Mouse (Mus musculus) midbrain, embryonic 13.5 days (tissue): ENCODE data around the gene Eef1akmt1. TPM values are rescaled to one million over a fixed set of nuclear protein-coding genes. Genes with fewer than 3 reads are reported as not detected.

Source experiments
- ATAC-seq: fragments of 200-750 bp; cut with Nextera tagmentation; 2 replicates; pipeline ENCODE4 v1.8.0; 2017; ENCODE audit warnings: mild to moderate bottlenecking, moderate TSS enrichment, moderate library complexity
- H3K27ac ChIP-seq: fragments of 300-500 bp; sonication (generic); 2 replicates; pipeline ENCODE4 v1.5.1; 2015; ENCODE audit warnings: inconsistent platforms, mild to moderate bottlenecking, moderate library complexity
- H3K27me3 ChIP-seq: fragments of 300-500 bp; sonication (generic); 2 replicates; pipeline ENCODE4 v1.6.1; 2015; ENCODE audit warnings: mild to moderate bottlenecking, inconsistent platforms
- H3K36me3 ChIP-seq: fragments of 300-500 bp; sonication (generic); 2 replicates; pipeline ENCODE4 v1.6.1; 2015; ENCODE audit warnings: mild to moderate bottlenecking, inconsistent platforms
- H3K4me1 ChIP-seq: fragments of 300-500 bp; sonication (generic); replicated peaks from 2 replicates; pipeline ENCODE4 v1.6.1; 2015; ENCODE audit warnings: inconsistent platforms
- H3K4me2 ChIP-seq: fragments of 300-500 bp; sonication (generic); replicated peaks from 2 replicates; pipeline ENCODE4 v1.6.1; 2015; ENCODE audit warnings: moderate library complexity, mild to moderate bottlenecking, inconsistent platforms
- H3K4me3 ChIP-seq: fragments of 300-500 bp; sonication (generic); replicated peaks from 2 replicates; pipeline ENCODE4 v1.5.1; 2015; ENCODE audit warnings: mild to moderate bottlenecking, inconsistent platforms
- H3K9ac ChIP-seq: fragments of 300-500 bp; sonication (generic); replicated peaks from 2 replicates; pipeline ENCODE4 v1.6.1; 2015; ENCODE audit warnings: mild to moderate bottlenecking, inconsistent platforms
- H3K9me3 ChIP-seq: fragments of 300-500 bp; sonication (generic); 2 replicates; pipeline ENCODE4 v1.6.1; 2016; ENCODE audit warnings: mild to moderate bottlenecking, inconsistent platforms
- WGBS: fragments of 180-500 bp; shearing (Covaris S2); methylation state at CpG from one replicate; pipeline ENCODE4 v1.1.7; 2015; 5-methylcytosine and 5-hydroxymethylcytosine counted together
- polyA plus RNA-seq: library from polyadenylated mRNA; unstranded; fragments of >200 nt; fragmentation: Nextera tagmentation; extraction: Ambion mirVana; gene quantifications from 2 replicates; pipeline ENCODE4 v1.2.1, GENCODE M21; 2015

Eef1akmt1 gene
- polyA plus RNA-seq, 1 experiment from 2014 or later, result 88.9 TPM

DNA sequence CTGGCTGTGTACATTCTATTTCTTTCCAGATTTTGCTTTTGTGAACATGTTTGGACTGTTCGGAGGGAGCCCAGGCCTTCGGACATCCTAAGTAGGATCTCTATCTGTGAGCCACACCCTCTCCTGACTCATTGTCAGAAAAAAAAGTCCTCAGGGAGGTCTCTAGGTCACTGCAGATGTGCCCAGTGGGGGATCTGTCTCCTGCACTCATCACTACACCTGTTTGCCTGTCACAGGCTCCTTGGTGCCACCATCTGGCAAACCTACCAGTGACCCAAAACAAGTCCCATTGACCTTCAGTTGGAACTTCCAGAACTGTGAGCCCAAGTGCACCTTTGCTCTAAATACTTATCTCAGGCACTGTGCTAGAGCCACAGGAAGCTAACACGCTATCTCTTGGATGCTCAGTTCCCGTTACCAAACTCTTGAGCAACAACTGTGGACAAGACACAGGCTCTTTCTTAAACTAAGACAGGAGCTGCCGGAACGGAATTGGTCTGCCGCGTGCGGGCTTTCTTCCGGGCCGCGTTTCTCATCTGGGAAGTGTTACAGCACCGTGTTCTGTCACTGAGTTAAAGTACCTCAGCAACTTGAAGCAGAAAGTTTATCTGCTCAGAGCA is 27.9 kb downstream of the Eef1akmt1 start:
- Histone ChIP-seq H3K27me3 (peaks cover 10% of the 10 kb centered on the region; the same call in 1 of the 2 replicates), H3K27ac (no peak overlapping the region), H3K36me3 (peaks cover 10% of the 10 kb centered on the region; the same call in 1 of the 2 replicates), H3K9ac (no peak overlapping the region), H3K4me2 (no peak overlapping the region), H3K4me1 (peaks cover 4% of the 10 kb centered on the region; the same call in 1 of the 2 replicates), H3K4me3 (no peak overlapping the region), H3K9me3 (no peaks in the 10 kb centered on the region)
- 94% methylated on average over 13 of the region's 13 CpGs for WGBS
- ATAC-seq, result no peak

DNA sequence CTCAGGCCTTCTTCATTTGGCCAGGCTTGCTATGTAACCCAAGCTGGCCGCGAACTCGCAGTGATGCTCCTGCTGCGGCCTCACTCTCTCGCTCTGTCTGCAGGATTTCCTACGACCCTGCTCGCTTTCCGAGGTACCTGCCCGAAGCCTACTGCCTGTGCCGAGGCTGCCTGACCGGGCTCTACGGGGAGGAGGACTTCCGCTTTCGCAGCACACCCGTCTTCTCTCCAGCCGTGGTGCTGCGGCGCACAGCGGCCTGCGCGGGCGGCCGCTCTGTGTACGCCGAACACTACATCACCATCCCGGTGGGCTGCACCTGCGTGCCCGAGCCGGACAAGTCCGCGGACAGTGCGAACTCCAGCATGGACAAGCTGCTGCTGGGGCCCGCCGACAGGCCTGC is 29.2 kb downstream of the Eef1akmt1 start:
- ATAC-seq, result no peak
- peaks cover 9% of the 10 kb centered on the region; the same call in 1 of the 2 replicates for H3K36me3 ChIP-seq

DNA sequence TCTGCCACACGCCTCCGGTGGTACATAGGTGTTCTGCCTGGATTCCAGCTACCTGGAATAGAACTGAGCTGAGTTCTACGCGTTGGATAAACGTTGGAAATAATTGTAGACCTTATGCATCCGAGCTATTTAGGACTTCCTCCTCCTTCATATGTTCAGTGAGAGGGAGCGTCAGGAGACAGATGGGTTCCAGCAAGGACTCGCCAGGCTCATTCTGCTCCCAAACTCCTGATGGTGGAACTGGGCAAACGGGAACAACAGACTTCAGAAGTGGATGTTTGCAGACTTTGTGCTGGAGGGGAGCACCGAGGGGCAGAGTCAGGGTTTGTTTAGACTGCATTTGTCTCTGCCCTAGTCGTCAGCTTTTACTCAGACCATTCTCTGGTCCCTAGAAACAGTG is 30.7 kb downstream of the Eef1akmt1 start:
- H3K27ac ChIP-seq, result no peak overlapping the region
- H3K4me3 ChIP-seq, result no peak overlapping the region
- ATAC-seq, result no peak
- H3K4me1 ChIP-seq, result peaks cover 27% of the 10 kb centered on the region
- peaks cover 12% of the 10 kb centered on the region; the same call in 1 of the 2 replicates for H3K27me3 ChIP-seq
- H3K9ac ChIP-seq, result no peak overlapping the region
- no peak overlapping the region for H3K4me2 ChIP-seq
- H3K9me3 ChIP-seq, result no peaks in the 10 kb centered on the region
- WGBS, result 90% methylated on average over 11 of the region's 11 CpGs
- H3K36me3 ChIP-seq, result peaks cover 9% of the 10 kb centered on the region; the same call in 1 of the 2 replicates

More for the DNA sequence above, 29.2 kb downstream of the Eef1akmt1 start:
- peaks cover 15% of the 10 kb centered on the region for H3K4me1 ChIP-seq
- 0 out of 2 replicates have a peak overlapping the region, but pooled peaks have one; percentile 28 for H3K9ac ChIP-seq
- no peaks in the 10 kb centered on the region for H3K9me3 ChIP-seq
- no peak overlapping the region for H3K27ac ChIP-seq
- WGBS, result 52% methylated on average over 34 of the region's 34 CpGs
- no peak overlapping the region; the same call in 1 of the 2 replicates for H3K4me3 ChIP-seq
- H3K27me3 ChIP-seq, result peaks cover 12% of the 10 kb centered on the region; the same call in 1 of the 2 replicates
- peak overlapping the region; percentile 38 for H3K4me2 ChIP-seq

DNA sequence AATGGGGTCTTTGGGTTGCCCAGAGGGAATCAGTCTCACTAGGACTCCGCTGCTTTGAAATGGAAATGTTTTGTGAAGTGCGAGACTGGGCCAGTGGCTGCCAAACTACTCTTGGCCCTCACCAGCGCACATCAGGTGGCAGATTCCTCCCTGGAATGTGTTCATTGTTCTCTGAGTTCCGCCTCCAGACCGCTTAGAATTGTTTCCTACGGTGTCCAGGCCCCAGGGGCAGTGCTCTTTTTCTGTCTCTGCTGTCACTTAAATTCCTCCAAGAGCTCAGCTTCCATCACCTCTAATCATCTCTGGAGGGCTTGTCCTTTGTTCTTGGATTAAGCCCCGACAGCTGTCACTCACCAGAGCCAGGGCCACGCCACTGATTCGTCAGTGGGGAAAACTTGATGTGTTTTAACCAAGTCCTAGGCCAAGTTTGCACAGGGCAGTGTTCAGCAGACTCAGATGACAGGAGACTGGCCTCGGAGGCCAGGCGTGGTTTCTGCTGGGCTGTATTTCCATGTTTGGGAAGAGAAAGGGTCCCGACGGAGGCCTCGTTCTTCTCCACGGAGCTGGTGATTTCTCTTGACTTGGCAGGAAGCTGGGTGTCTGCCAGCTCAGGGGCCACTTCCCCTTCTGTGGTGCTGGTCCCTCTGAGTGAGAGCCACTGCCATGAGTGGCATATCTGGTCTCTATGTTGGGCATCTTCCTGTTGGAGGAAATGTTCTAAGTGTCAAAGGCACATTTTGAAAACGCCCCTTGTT is 34.0 kb downstream of the Eef1akmt1 start:
- H3K4me2 ChIP-seq, result peak overlapping the region; percentile 26; the same call in 1 of the 2 replicates
- H3K27ac ChIP-seq, result no peak overlapping the region; the same call in 1 of the 2 replicates

GRCm38 (mm10) chr14:57536820-57537219 is 34.6 kb downstream of the Eef1akmt1 start:
- H3K9me3 ChIP-seq, result no peaks in the 10 kb centered on the region
- H3K27ac ChIP-seq, result no peak overlapping the region
- ATAC-seq, result no peak
- WGBS, result 26% methylated on average over 9 of the region's 9 CpGs
- peaks cover 16% of the 10 kb centered on the region; the same call in 1 of the 2 replicates for H3K27me3 ChIP-seq
- H3K4me3 ChIP-seq, result no peak overlapping the region
- H3K36me3 ChIP-seq, result no peaks in the 10 kb centered on the region
- H3K4me1 ChIP-seq, result peaks cover 48% of the 10 kb centered on the region
- H3K4me2 ChIP-seq, result 0 out of 2 replicates have a peak overlapping the region, but pooled peaks have one; percentile 26
- no peak overlapping the region for H3K9ac ChIP-seq

More for the DNA sequence above, 34.0 kb downstream of the Eef1akmt1 start:
- Histone ChIP-seq H3K4me3 (no peak overlapping the region), H3K9me3 (no peaks in the 10 kb centered on the region), H3K36me3 (peaks cover 3% of the 10 kb centered on the region; the same call in 1 of the 2 replicates), H3K9ac (0 out of 2 replicates have a peak overlapping the region, but pooled peaks have one; percentile 6), H3K27me3 (peaks cover 20% of the 10 kb centered on the region; the same call in 1 of the 2 replicates), H3K4me1 (peaks cover 52% of the 10 kb centered on the region)
- WGBS, result 4% methylated on average over 16 of the region's 16 CpGs
- ATAC-seq, result peak; percentile 49

- Histone ChIP-seq H3K36me3 (no peaks in the 10 kb centered on the region), H3K27me3 (peaks cover 15% of the 10 kb centered on the region; the same call in 1 of the 2 replicates), H3K27ac (no peak overlapping the region), H3K9me3 (no peaks in the 10 kb centered on the region), H3K9ac (no peak overlapping the region), H3K4me3 (no peak overlapping the region), H3K4me2 (no peak overlapping the region), H3K4me1 (peaks cover 48% of the 10 kb centered on the region)
- 72% methylated on average over 6 of the region's 6 CpGs for WGBS
- no peak for ATAC-seq
Measured at GRCm38 (mm10) chr14:57535646-57536045, 35.8 kb downstream of the Eef1akmt1 start.

DNA sequence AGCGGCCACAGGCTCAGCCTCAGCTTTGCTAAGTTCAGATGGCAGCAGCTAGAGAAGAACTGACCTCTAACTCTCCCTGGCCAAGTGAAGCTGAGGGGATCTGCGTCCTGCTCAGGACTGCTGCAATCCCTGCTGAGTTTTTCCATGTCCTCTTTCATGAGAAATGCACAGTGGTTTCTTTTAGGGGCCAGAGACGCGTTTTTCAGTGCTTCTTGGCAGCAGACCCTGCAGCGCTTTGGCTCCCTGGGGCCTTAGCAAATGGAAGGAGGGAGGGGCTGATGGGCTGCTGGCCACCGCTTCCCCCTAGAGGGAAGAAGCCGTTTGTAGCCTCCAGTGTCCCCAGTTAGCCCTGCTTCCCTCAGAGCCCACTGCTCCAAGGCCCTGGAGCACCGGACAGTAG is 36.5 kb downstream of the Eef1akmt1 start:
- Histone ChIP-seq H3K36me3 (no peaks in the 10 kb centered on the region), H3K4me3 (no peak overlapping the region), H3K9ac (no peak overlapping the region), H3K4me1 (peaks cover 48% of the 10 kb centered on the region), H3K27ac (no peak overlapping the region; the same call in 1 of the 2 replicates), H3K9me3 (no peaks in the 10 kb centered on the region), H3K4me2 (no peak overlapping the region), H3K27me3 (peaks cover 15% of the 10 kb centered on the region; the same call in 1 of the 2 replicates)
- no peak for ATAC-seq
- 12% methylated on average over 8 of the region's 8 CpGs for WGBS

DNA sequence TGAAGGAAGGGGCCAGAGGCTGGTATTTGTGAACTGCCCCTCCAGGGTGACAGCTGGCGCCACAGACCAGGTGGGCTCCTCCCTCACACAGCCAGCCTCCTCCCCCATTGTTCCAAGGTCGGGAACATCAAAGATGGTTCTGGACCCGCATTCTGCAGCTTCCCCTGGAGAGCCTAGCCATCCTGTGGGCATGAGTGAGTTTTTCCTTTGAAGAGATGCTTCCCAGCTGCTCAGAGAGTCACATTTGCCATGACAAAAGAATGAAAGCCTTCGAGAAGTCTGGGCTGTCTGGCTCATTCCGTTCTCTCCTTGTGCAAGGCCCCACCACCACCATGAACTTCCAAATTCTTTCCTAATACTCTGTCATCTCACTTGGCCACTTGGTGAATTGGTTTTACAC is 37.1 kb downstream of the Eef1akmt1 start:
- 6% methylated on average over 5 of the region's 5 CpGs for WGBS
- Histone ChIP-seq H3K4me3 (no peak overlapping the region), H3K9me3 (no peaks in the 10 kb centered on the region), H3K27me3 (peaks cover 15% of the 10 kb centered on the region; the same call in 1 of the 2 replicates), H3K9ac (0 out of 2 replicates have a peak overlapping the region, but pooled peaks have one; percentile 17), H3K4me1 (peaks cover 53% of the 10 kb centered on the region), H3K4me2 (0 out of 2 replicates have a peak overlapping the region, but pooled peaks have one; percentile 2), H3K27ac (no peak overlapping the region; the same call in 1 of the 2 replicates), H3K36me3 (no peaks in the 10 kb centered on the region)
- no peak for ATAC-seq

DNA sequence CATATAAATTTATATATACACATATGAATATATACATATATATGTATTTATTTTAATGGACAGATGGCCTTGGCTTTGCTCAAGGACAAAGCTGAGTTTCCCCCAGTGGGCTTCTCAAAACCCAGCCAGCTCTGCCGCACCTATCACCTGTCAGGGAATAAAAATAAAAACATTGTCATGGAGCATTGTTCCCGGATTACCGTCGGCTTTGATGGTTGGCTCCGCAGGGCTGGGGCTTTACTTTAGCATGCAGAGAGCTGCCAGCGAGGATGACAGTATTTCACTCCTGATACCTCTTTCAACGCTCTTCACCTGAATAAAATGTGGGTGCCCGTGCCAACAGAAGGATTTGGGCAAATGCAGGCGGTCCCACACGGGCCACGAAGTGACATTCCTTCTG is 37.6 kb downstream of the Eef1akmt1 start:
- 0 out of 2 replicates have a peak overlapping the region, but pooled peaks have one; percentile 2 for H3K4me2 ChIP-seq
- WGBS, result 14% methylated on average over 11 of the region's 11 CpGs
- ATAC-seq, result no peak

DNA sequence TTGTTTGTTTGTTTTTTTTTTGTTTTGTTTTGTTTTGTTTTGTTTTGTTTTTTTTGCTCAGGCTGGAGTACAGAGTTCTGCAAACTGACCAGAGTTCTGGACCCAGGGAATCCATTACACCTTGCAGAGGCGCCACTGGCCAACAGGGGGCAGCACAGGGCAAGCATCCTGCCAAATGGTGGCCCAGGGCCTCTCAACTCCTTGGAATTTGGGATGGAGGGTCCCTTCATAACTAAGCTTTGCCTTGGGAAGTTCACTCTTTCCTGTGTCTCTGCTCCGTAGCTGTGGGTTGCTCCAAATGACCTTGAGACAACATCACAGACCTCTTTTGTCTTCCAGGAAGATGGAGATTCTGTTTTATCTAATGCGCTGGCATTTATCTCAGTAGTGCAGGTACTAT is 38.2 kb downstream of the Eef1akmt1 start:
- 35% methylated on average over 3 of the region's 3 CpGs for WGBS
- no peak for ATAC-seq

More for the DNA sequence above, 37.6 kb downstream of the Eef1akmt1 start:
- Histone ChIP-seq H3K9me3 (no peaks in the 10 kb centered on the region), H3K36me3 (no peaks in the 10 kb centered on the region), H3K4me3 (no peak overlapping the region), H3K4me1 (peaks cover 54% of the 10 kb centered on the region), H3K9ac (0 out of 2 replicates have a peak overlapping the region, but pooled peaks have one; percentile 17), H3K27me3 (peaks cover 15% of the 10 kb centered on the region; the same call in 1 of the 2 replicates), H3K27ac (no peak overlapping the region)

DNA sequence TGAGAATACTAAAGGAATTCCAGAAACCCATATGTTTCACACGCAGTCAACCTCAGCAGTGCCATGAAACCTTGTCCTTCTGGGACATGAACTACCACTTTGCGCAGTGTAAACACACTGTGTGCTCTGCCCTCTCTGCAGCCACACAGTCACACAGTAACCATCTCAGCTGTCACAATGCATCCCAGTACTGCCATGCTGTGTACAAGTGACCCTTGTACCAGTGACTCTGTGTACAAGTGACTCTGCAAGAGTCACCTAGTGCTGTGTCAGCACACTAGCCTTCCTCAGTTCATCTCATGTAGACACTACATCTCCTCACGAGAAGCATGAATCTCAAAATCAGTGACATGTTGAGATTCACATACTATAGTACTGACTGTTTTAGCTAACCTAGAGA is 38.8 kb downstream of the Eef1akmt1 start:
- WGBS, result 90% methylated on average over 3 of the region's 3 CpGs

More for the DNA sequence above, 38.2 kb downstream of the Eef1akmt1 start:
- no peak overlapping the region for H3K27ac ChIP-seq
- peaks cover 53% of the 10 kb centered on the region for H3K4me1 ChIP-seq
- H3K9ac ChIP-seq, result no peak overlapping the region
- no peak overlapping the region for H3K4me2 ChIP-seq
- H3K27me3 ChIP-seq, result peaks cover 11% of the 10 kb centered on the region; the same call in 1 of the 2 replicates
- H3K9me3 ChIP-seq, result no peaks in the 10 kb centered on the region
- no peak overlapping the region for H3K4me3 ChIP-seq
- no peaks in the 10 kb centered on the region for H3K36me3 ChIP-seq

More for the DNA sequence above, 38.8 kb downstream of the Eef1akmt1 start:
- H3K4me2 ChIP-seq, result no peak overlapping the region
- no peak overlapping the region for H3K4me3 ChIP-seq
- no peak overlapping the region for H3K27ac ChIP-seq
- H3K9me3 ChIP-seq, result no peaks in the 10 kb centered on the region
- ATAC-seq, result no peak
- peaks cover 13% of the 10 kb centered on the region; the same call in 1 of the 2 replicates for H3K27me3 ChIP-seq
- H3K4me1 ChIP-seq, result peaks cover 47% of the 10 kb centered on the region
- no peaks in the 10 kb centered on the region for H3K36me3 ChIP-seq
- H3K9ac ChIP-seq, result no peak overlapping the region
